Mouse (Mus musculus) liver, embryonic 14.5 days (tissue): ENCODE data around the gene Rbfox1.

Experiments
- CTCF ChIP-seq: IDR thresholded peaks from 2 replicates; pipeline ENCODE4 v1.5.1; 2016; ENCODE audit warnings: antibody characterized with exemption, low read depth, control low read depth
- EP300 ChIP-seq: IDR thresholded peaks from 2 replicates; pipeline ENCODE4 v1.6.1; 2016; ENCODE audit warnings: antibody characterized with exemption, low read depth

DNA sequence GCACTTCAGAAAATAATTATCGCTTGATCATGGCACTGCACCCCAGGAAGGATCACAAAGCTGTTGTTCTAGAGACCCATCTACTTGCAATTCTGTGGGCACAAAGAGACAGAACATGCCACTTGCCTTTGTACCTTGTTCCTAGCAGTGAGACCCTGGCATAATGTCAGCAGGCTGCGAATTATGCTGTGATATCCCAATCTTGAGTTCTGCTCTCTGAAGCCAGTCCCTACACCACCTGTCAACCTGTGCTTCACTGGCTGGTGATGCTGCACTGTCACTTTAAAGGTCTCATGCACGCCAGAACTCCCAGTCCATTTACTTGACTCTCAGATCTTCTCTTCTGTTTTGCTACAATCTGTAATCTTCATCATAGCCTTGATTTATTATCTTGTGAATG, 1315.1 kb downstream of the Rbfox1 start:
- TF ChIP-seq CTCF (no peak), EP300 (no peak)
